Mouse (Mus musculus): ENCODE data around the gene Cacnb2. TPM values are rescaled to one million over a fixed set of nuclear protein-coding genes. Genes with fewer than 3 reads are reported as not detected.

The Cacnb2 gene
- polyA plus RNA-seq, 1 experiment from 2014 or later, result 4.6 TPM

GRCm38 (mm10) chr2:14612705-14613104 lies 9.8 kb downstream of the Cacnb2 start:
- Histone ChIP-seq H3K27me3 (replicated peaks; ENCODE audit: control insufficient read depth, insufficient read depth, low read length) (no peaks in the 10 kb centered on the region), H3K9ac (replicated peaks; ENCODE audit: low read depth, low read length) (no peak overlapping the region), H3K27ac (ENCODE audit: low read length) (no peak overlapping the region), H3K4me2 (ENCODE audit: low read length) (no peak overlapping the region), H3K9me3 (ENCODE audit: control insufficient read depth, low read length) (no peaks in the 10 kb centered on the region), H3K4me1 (replicated peaks; ENCODE audit: control insufficient read depth, insufficient read depth, low read length) (peaks cover 5% of the 10 kb centered on the region), H3K36me3 (ENCODE audit: control insufficient read depth, insufficient read depth) (no peaks in the 10 kb centered on the region), H3K4me3 (replicated peaks; ENCODE audit: low read length) (no peak overlapping the region)
- no peak for ATAC-seq
- 55% methylated on average over 4 of the region's 4 CpGs for WGBS

GRCm38 (mm10) chr2:14616361-14616760 lies 13.5 kb downstream of the Cacnb2 start:
- Histone ChIP-seq H3K36me3 (ENCODE audit: control insufficient read depth, insufficient read depth) (no peaks in the 10 kb centered on the region), H3K4me2 (ENCODE audit: low read length) (no peak overlapping the region), H3K27me3 (replicated peaks; ENCODE audit: control insufficient read depth, insufficient read depth, low read length) (no peaks in the 10 kb centered on the region), H3K9me3 (ENCODE audit: control insufficient read depth, low read length) (no peaks in the 10 kb centered on the region), H3K9ac (replicated peaks; ENCODE audit: low read depth, low read length) (no peak overlapping the region), H3K4me1 (replicated peaks; ENCODE audit: control insufficient read depth, insufficient read depth, low read length) (peaks cover 5% of the 10 kb centered on the region; the same call in 1 of the 2 replicates), H3K27ac (ENCODE audit: low read length) (no peak overlapping the region), H3K4me3 (replicated peaks; ENCODE audit: low read length) (no peak overlapping the region)
- ATAC-seq, result no peak; the same call in 1 of the 2 replicates
- WGBS, result 69% methylated on average over 3 of the region's 3 CpGs

- Histone ChIP-seq H3K36me3 (ENCODE audit: control insufficient read depth, insufficient read depth) (no peaks in the 10 kb centered on the region), H3K4me2 (ENCODE audit: low read length) (no peak overlapping the region), H3K27me3 (replicated peaks; ENCODE audit: control insufficient read depth, insufficient read depth, low read length) (no peaks in the 10 kb centered on the region), H3K9ac (replicated peaks; ENCODE audit: low read depth, low read length) (no peak overlapping the region), H3K4me1 (replicated peaks; ENCODE audit: control insufficient read depth, insufficient read depth, low read length) (peaks cover 5% of the 10 kb centered on the region; the same call in 1 of the 2 replicates), H3K4me3 (replicated peaks; ENCODE audit: low read length) (no peak overlapping the region), H3K27ac (ENCODE audit: low read length) (no peak overlapping the region), H3K9me3 (ENCODE audit: control insufficient read depth, low read length) (no peaks in the 10 kb centered on the region)
- no peak for ATAC-seq
- 83% methylated on average over 6 of the region's 6 CpGs for WGBS
These were observed 17.4 kb downstream of the Cacnb2 start for GRCm38 (mm10) chr2:14620120-14620853.

- 86% methylated on average over 4 of the region's 4 CpGs for WGBS
- H3K9me3 ChIP-seq (ENCODE audit: control insufficient read depth, low read length), result no peaks in the 10 kb centered on the region
- H3K4me1 ChIP-seq (replicated peaks; ENCODE audit: control insufficient read depth, insufficient read depth, low read length), result peaks cover 5% of the 10 kb centered on the region; the same call in 1 of the 2 replicates
- H3K27ac ChIP-seq (ENCODE audit: low read length), result no peak overlapping the region
- no peak overlapping the region for H3K4me2 ChIP-seq (ENCODE audit: low read length)
- H3K4me3 ChIP-seq (replicated peaks; ENCODE audit: low read length), result no peak overlapping the region
- H3K36me3 ChIP-seq (ENCODE audit: control insufficient read depth, insufficient read depth), result no peaks in the 10 kb centered on the region
- no peak overlapping the region for H3K9ac ChIP-seq (replicated peaks; ENCODE audit: low read depth, low read length)
- H3K27me3 ChIP-seq (replicated peaks; ENCODE audit: control insufficient read depth, insufficient read depth, low read length), result no peaks in the 10 kb centered on the region
- ATAC-seq, result no peak
These were observed 18.0 kb downstream of the Cacnb2 start for GRCm38 (mm10) chr2:14620891-14621290.

GRCm38 (mm10) chr2:14623820-14624219 lies 20.9 kb downstream of the Cacnb2 start:
- no peaks in the 10 kb centered on the region for H3K9me3 ChIP-seq (ENCODE audit: control insufficient read depth, low read length)
- WGBS, result 93% methylated on average over 5 of the region's 5 CpGs
- no peak for ATAC-seq

GRCm38 (mm10) chr2:14629814-14630492 lies 27.1 kb downstream of the Cacnb2 start:
- no peaks in the 10 kb centered on the region for H3K27me3 ChIP-seq (replicated peaks; ENCODE audit: control insufficient read depth, insufficient read depth, low read length)
- H3K4me3 ChIP-seq (replicated peaks; ENCODE audit: low read length), result no peak overlapping the region
- H3K9ac ChIP-seq (replicated peaks; ENCODE audit: low read depth, low read length), result no peak overlapping the region
- no peaks in the 10 kb centered on the region for H3K9me3 ChIP-seq (ENCODE audit: control insufficient read depth, low read length)
- no peak for ATAC-seq
- H3K27ac ChIP-seq (ENCODE audit: low read length), result no peak overlapping the region
- 86% methylated on average over 9 of the region's 9 CpGs for WGBS
- no peak overlapping the region for H3K4me2 ChIP-seq (ENCODE audit: low read length)
- no peaks in the 10 kb centered on the region for H3K4me1 ChIP-seq (replicated peaks; ENCODE audit: control insufficient read depth, insufficient read depth, low read length)
- H3K36me3 ChIP-seq (ENCODE audit: control insufficient read depth, insufficient read depth), result no peaks in the 10 kb centered on the region

More at GRCm38 (mm10) chr2:14623820-14624219, 20.9 kb downstream of the Cacnb2 start:
- H3K36me3 ChIP-seq (ENCODE audit: control insufficient read depth, insufficient read depth), result no peaks in the 10 kb centered on the region
- no peak overlapping the region for H3K4me2 ChIP-seq (ENCODE audit: low read length)
- H3K27ac ChIP-seq (ENCODE audit: low read length), result no peak overlapping the region
- H3K4me1 ChIP-seq (replicated peaks; ENCODE audit: control insufficient read depth, insufficient read depth, low read length), result no peaks in the 10 kb centered on the region
- H3K4me3 ChIP-seq (replicated peaks; ENCODE audit: low read length), result no peak overlapping the region
- H3K9ac ChIP-seq (replicated peaks; ENCODE audit: low read depth, low read length), result no peak overlapping the region
- H3K27me3 ChIP-seq (replicated peaks; ENCODE audit: control insufficient read depth, insufficient read depth, low read length), result no peaks in the 10 kb centered on the region

GRCm38 (mm10) chr2:14631590-14631989 lies 28.7 kb downstream of the Cacnb2 start:
- Histone ChIP-seq H3K4me3 (replicated peaks; ENCODE audit: low read length) (no peak overlapping the region), H3K36me3 (ENCODE audit: control insufficient read depth, insufficient read depth) (no peaks in the 10 kb centered on the region), H3K4me2 (ENCODE audit: low read length) (no peak overlapping the region), H3K27ac (ENCODE audit: low read length) (no peak overlapping the region), H3K27me3 (replicated peaks; ENCODE audit: control insufficient read depth, insufficient read depth, low read length) (no peaks in the 10 kb centered on the region), H3K9me3 (ENCODE audit: control insufficient read depth, low read length) (no peaks in the 10 kb centered on the region), H3K9ac (replicated peaks; ENCODE audit: low read depth, low read length) (no peak overlapping the region), H3K4me1 (replicated peaks; ENCODE audit: control insufficient read depth, insufficient read depth, low read length) (no peaks in the 10 kb centered on the region)
- ATAC-seq, result no peak
- 95% methylated on average over 1 of the region's 1 CpGs for WGBS

GRCm38 (mm10) chr2:14633202-14633601 lies 30.3 kb downstream of the Cacnb2 start:
- Histone ChIP-seq H3K27ac (ENCODE audit: low read length) (no peak overlapping the region), H3K9ac (replicated peaks; ENCODE audit: low read depth, low read length) (no peak overlapping the region), H3K4me2 (ENCODE audit: low read length) (no peak overlapping the region), H3K27me3 (replicated peaks; ENCODE audit: control insufficient read depth, insufficient read depth, low read length) (no peaks in the 10 kb centered on the region), H3K4me1 (replicated peaks; ENCODE audit: control insufficient read depth, insufficient read depth, low read length) (no peaks in the 10 kb centered on the region), H3K9me3 (ENCODE audit: control insufficient read depth, low read length) (no peaks in the 10 kb centered on the region), H3K36me3 (ENCODE audit: control insufficient read depth, insufficient read depth) (no peaks in the 10 kb centered on the region), H3K4me3 (replicated peaks; ENCODE audit: low read length) (no peak overlapping the region)
- 91% methylated on average over 2 of the region's 2 CpGs for WGBS
- ATAC-seq, result no peak

- Histone ChIP-seq H3K9ac (replicated peaks; ENCODE audit: low read depth, low read length) (no peak overlapping the region), H3K9me3 (ENCODE audit: control insufficient read depth, low read length) (no peaks in the 10 kb centered on the region), H3K4me2 (ENCODE audit: low read length) (no peak overlapping the region), H3K4me3 (replicated peaks; ENCODE audit: low read length) (no peak overlapping the region), H3K36me3 (ENCODE audit: control insufficient read depth, insufficient read depth) (no peaks in the 10 kb centered on the region), H3K4me1 (replicated peaks; ENCODE audit: control insufficient read depth, insufficient read depth, low read length) (peaks cover 8% of the 10 kb centered on the region), H3K27ac (ENCODE audit: low read length) (no peak overlapping the region), H3K27me3 (replicated peaks; ENCODE audit: control insufficient read depth, insufficient read depth, low read length) (no peaks in the 10 kb centered on the region)
- no peak for ATAC-seq
- WGBS, result 95% methylated on average over 4 of the region's 4 CpGs
These were observed 36.4 kb downstream of the Cacnb2 start for GRCm38 (mm10) chr2:14639266-14639665.

Data from forebrain, embryonic 16.5 days (tissue).